Mouse (Mus musculus) CH12.LX (cell line): ENCODE measurements around the gene Trip12. TPM values are rescaled to one million over a fixed set of nuclear protein-coding genes. Genes with fewer than 3 reads are reported as not detected.

Experiments used
- DNase-seq: peaks from one replicate; pipeline ENCODE4 v3.0.0-alpha.2; 2013; ENCODE audit errors: extremely low read depth
- H3K27ac ChIP-seq: 2 replicates; pipeline ENCODE4 v1.5.1; 2012; ENCODE audit warnings: low read depth, mild to moderate bottlenecking, control low read depth, moderate library complexity; ENCODE audit not compliant: insufficient read depth
- H3K27me3 ChIP-seq: replicated peaks from 2 replicates; pipeline ENCODE3; 2012; ENCODE audit warnings: inconsistent platforms
- H3K36me3 ChIP-seq, 2 experiments: replicated peaks in 1 of 2; 2 replicates each; pipeline versions ENCODE3 to v1.6.1; 2012; ENCODE audit warnings: inconsistent platforms in 1 of 2, low read length in 1 of 2, mild to moderate bottlenecking in 1 of 2, mixed read lengths in 1 of 2, moderate library complexity in 1 of 2; ENCODE audit not compliant: control insufficient read depth in 1 of 2, insufficient read depth in 1 of 2
- H3K4me1 ChIP-seq, 2 experiments: 2 replicates each; pipeline ENCODE4 v1.6.1; 2012; ENCODE audit warnings: inconsistent platforms in 1 of 2, moderate library complexity in 1 of 2; ENCODE audit not compliant: insufficient read depth in 2 of 2, control insufficient read depth in 1 of 2
- H3K4me2 ChIP-seq: 2 replicates; pipeline ENCODE4 v1.6.1; 2012; ENCODE audit warnings: low read depth, mild to moderate bottlenecking, control low read depth; ENCODE audit not compliant: poor library complexity, insufficient read depth, severe bottlenecking
- H3K4me3 ChIP-seq, 3 experiments: fragments of 150-350 bp in 1 of 3; sonication (generic) in 1 of 3; replicated peaks in 1 of 3; 2 replicates each; pipeline versions ENCODE3 to v1.5.1; 2011 to 2012; ENCODE audit warnings: low read depth in 2 of 3, low read length in 2 of 3, mild to moderate bottlenecking in 2 of 3, moderate library complexity in 2 of 3, control low read depth in 1 of 3, improper control_type of control experiment in 1 of 3, inconsistent platforms in 1 of 3, mixed read lengths in 1 of 3; ENCODE audit not compliant: poor library complexity in 1 of 3
- H3K79me2 ChIP-seq: replicated peaks from 2 replicates; pipeline ENCODE4 v1.6.1; 2012; ENCODE audit warnings: mild to moderate bottlenecking, moderate library complexity; ENCODE audit not compliant: control insufficient read depth, poor library complexity, insufficient read depth, severe bottlenecking; ENCODE audit errors: extremely low read depth
- H3K9ac ChIP-seq: 2 replicates; pipeline ENCODE4 v1.6.1; 2012; ENCODE audit warnings: low read depth, mild to moderate bottlenecking, control low read depth, moderate library complexity; ENCODE audit not compliant: insufficient read depth
- H3K9me3 ChIP-seq: replicated peaks from 2 replicates; pipeline ENCODE3; 2012; ENCODE audit warnings: low read length, inconsistent platforms, mixed read lengths
- BHLHE40 ChIP-seq: IDR thresholded peaks from 2 replicates; pipeline ENCODE4 v1.6.1; 2011; ENCODE audit warnings: mild to moderate bottlenecking, low read depth, low read length, improper control_type of control experiment
- CHD1 ChIP-seq: IDR thresholded peaks from 2 replicates; pipeline ENCODE4 v1.6.1; 2012; ENCODE audit warnings: low read depth, low read length, improper control_type of control experiment, inconsistent platforms
- CHD2 ChIP-seq: IDR thresholded peaks from 2 replicates; pipeline ENCODE4 v1.6.1; 2011; ENCODE audit warnings: low read length, improper control_type of control experiment
- CTCF ChIP-seq, 2 experiments: IDR thresholded peaks in 1 of 2; conservative IDR thresholded peaks in 1 of 2; 2 replicates each; pipeline ENCODE4 v1.5.1; 2011 to 2012; ENCODE audit warnings: low read depth in 2 of 2, low read length in 2 of 2, improper control_type of control experiment in 1 of 2, inconsistent platforms in 1 of 2, mild to moderate bottlenecking in 1 of 2, moderate library complexity in 1 of 2
- ELF1 ChIP-seq: IDR thresholded peaks from 2 replicates; pipeline ENCODE4 v1.6.1; 2014; ENCODE audit warnings: low read depth, mild to moderate bottlenecking, inconsistent platforms, low read length, improper control_type of control experiment
- EP300 ChIP-seq: IDR thresholded peaks from 2 replicates; pipeline ENCODE4 v1.6.1; 2011; ENCODE audit warnings: low read length, improper control_type of control experiment
- GABPA ChIP-seq: IDR thresholded peaks from 2 replicates; pipeline ENCODE4 v1.6.1; 2012; ENCODE audit warnings: low read depth, low read length, improper control_type of control experiment, inconsistent platforms; ENCODE audit not compliant: insufficient replicate concordance
- HCFC1 ChIP-seq: IDR thresholded peaks from 2 replicates; pipeline ENCODE4 v1.6.1; 2012; ENCODE audit warnings: low read depth, mild to moderate bottlenecking, inconsistent platforms, low read length, improper control_type of control experiment
- IRF4 ChIP-seq: IDR thresholded peaks from 2 replicates; pipeline ENCODE4 v1.6.1; 2014; ENCODE audit warnings: low read depth, mild to moderate bottlenecking, inconsistent platforms, low read length, improper control_type of control experiment
- JUN ChIP-seq: IDR thresholded peaks from 2 replicates; pipeline ENCODE4 v1.6.1; 2011; ENCODE audit warnings: low read depth, mild to moderate bottlenecking, low read length, improper control_type of control experiment, moderate library complexity; ENCODE audit not compliant: insufficient read depth
- KAT2A ChIP-seq: IDR thresholded peaks from 2 replicates; pipeline ENCODE4 v1.6.1; 2012; ENCODE audit warnings: low read length, improper control_type of control experiment, inconsistent platforms; ENCODE audit not compliant: insufficient replicate concordance
- MAFK ChIP-seq: IDR thresholded peaks from 2 replicates; pipeline ENCODE4 v1.6.1; 2011; ENCODE audit warnings: low read length, improper control_type of control experiment; ENCODE audit not compliant: insufficient replicate concordance
- MAX ChIP-seq: IDR thresholded peaks from 2 replicates; pipeline ENCODE4 v1.6.1; 2011; ENCODE audit warnings: low read length, improper control_type of control experiment
- MAZ ChIP-seq: IDR thresholded peaks from 2 replicates; pipeline ENCODE4 v1.6.1; 2012; ENCODE audit warnings: low read depth, mild to moderate bottlenecking, inconsistent platforms, low read length, improper control_type of control experiment, moderate library complexity
- MEF2A ChIP-seq: IDR thresholded peaks from 2 replicates; pipeline ENCODE4 v1.6.1; 2014; ENCODE audit warnings: low read depth, mild to moderate bottlenecking, inconsistent platforms, low read length, improper control_type of control experiment, borderline replicate concordance
- MXI1 ChIP-seq: IDR thresholded peaks from 2 replicates; pipeline ENCODE4 v1.6.1; 2011; ENCODE audit warnings: mild to moderate bottlenecking, low read depth, low read length, improper control_type of control experiment
- MYC ChIP-seq: IDR thresholded peaks from 2 replicates; pipeline ENCODE4 v1.6.1; 2011; ENCODE audit warnings: low read depth, mild to moderate bottlenecking, improper control_type of control experiment, low read length
- PAX5 ChIP-seq: IDR thresholded peaks from 2 replicates; pipeline ENCODE4 v1.6.1; 2012; ENCODE audit warnings: low read length, inconsistent platforms, mixed read lengths
- POLR2AphosphoS2 ChIP-seq: IDR thresholded peaks from 2 replicates; pipeline ENCODE4 v1.6.1; 2011; ENCODE audit warnings: low read depth, low read length, improper control_type of control experiment
- RCOR1 ChIP-seq: conservative IDR thresholded peaks from 2 replicates; pipeline ENCODE4 v1.6.1; 2012; ENCODE audit warnings: low read depth, mild to moderate bottlenecking, inconsistent platforms, low read length, improper control_type of control experiment
- TCF12 ChIP-seq: IDR thresholded peaks from 2 replicates; pipeline ENCODE4 v1.6.1; 2014; ENCODE audit warnings: low read depth, mild to moderate bottlenecking, inconsistent platforms, low read length, improper control_type of control experiment
- USF1 ChIP-seq: IDR thresholded peaks from 2 replicates; pipeline ENCODE4 v1.6.1; 2014; ENCODE audit warnings: low read depth, mild to moderate bottlenecking, inconsistent platforms, low read length, improper control_type of control experiment
- ZKSCAN1 ChIP-seq: IDR thresholded peaks from 2 replicates; pipeline ENCODE4 v1.6.1; 2012; ENCODE audit warnings: low read depth, inconsistent platforms, low read length, improper control_type of control experiment, borderline replicate concordance
- ZNF384 ChIP-seq: IDR thresholded peaks from 2 replicates; pipeline ENCODE4 v1.6.1; 2012; ENCODE audit warnings: low read depth, low read length, improper control_type of control experiment, inconsistent platforms
- dilution Hi-C: fragments of 300-500 bp; cut with MboI; formaldehyde crosslinking; loops from 2 replicates; pipeline ENCODE4 v1.14.3; 2020; ENCODE audit warnings: low sequenced_read_pairs; ENCODE audit not compliant: extremely low pct_unique_long_range_greater_than_20kb, extremely low pct_ligation_motif_present
- in situ Hi-C: fragments of 300-500 bp; cut with MboI; formaldehyde crosslinking; loops from 3 replicates; pipeline ENCODE4 v1.14.3; 2019; ENCODE audit warnings: low sequenced_read_pairs, low pct_ligation_motif_present, low pct_unique_long_range_greater_than_20kb, mixed read lengths
- polyA plus RNA-seq: library from polyadenylated mRNA; unstranded; fragments of >175 nt; gene quantifications from 2 replicates; pipeline ENCODE4 v1.2.1, GENCODE M21; 2012; ENCODE audit warnings: low read depth; ENCODE audit not compliant: insufficient read length
- total RNA-seq, 2 experiments: library from RNA; depleted of rRNA; stranded (reverse); fragments of 300-350 nt in 1 of 2; fragments of >200 nt in 1 of 2; gene quantifications; 2 replicates each; pipeline ENCODE4 v1.2.3; 2012 to 2014

The Trip12 gene
- total and polyA plus RNA-seq, 3 experiments: 75.6 to 93.8 (median 90.2) TPM

- Histone ChIP-seq H3K4me1 (peaks cover 0 to 18% of the 10 kb centered on the region in 2 experiments; a peak in 2 of 4 replicates), H3K4me3 (no peak overlapping the region), H3K27me3 (no peaks in the 10 kb centered on the region), H3K79me2 (no peaks in the 10 kb centered on the region), H3K27ac (no peak overlapping the region), H3K4me2 (no peak overlapping the region), H3K9me3 (no peaks in the 10 kb centered on the region), H3K36me3 (no peaks in the 10 kb centered on the region), H3K9ac (no peak overlapping the region)
- dilution Hi-C loops: no loop called here
- in situ Hi-C loops: no loop called here
- TF ChIP-seq CTCF (conservative IDR thresholded peaks at IDR 0.05 in 1 of 2, IDR thresholded peaks at IDR 0.05 in 1 of 2; ENCODE audit: low read depth in 2 of 2, low read length in 2 of 2) (no peak), BHLHE40 (no peak), ELF1 (no peak), JUN (no peak), TCF12 (no peak), MXI1 (no peak), KAT2A (no peak), MEF2A (no peak), IRF4 (no peak), GABPA (no peak), PAX5 (no peak), MYC (no peak), RCOR1 (no peak)
- DNase-seq: no peak
These were observed 130.9 kb downstream of the Trip12 start for GRCm38 (mm10) chr1:84709406-84709805.

- TF ChIP-seq KAT2A (no peak), CHD1 (no peak), MAZ (no peak), ZKSCAN1 (no peak), EP300 (no peak), HCFC1 (no peak), IRF4 (no peak), MAFK (no peak), MAX (no peak), CHD2 (no peak), POLR2AphosphoS2 (no peak), ELF1 (no peak), USF1 (no peak), ZNF384 (no peak), GABPA (no peak), MEF2A (no peak)
- Histone ChIP-seq H3K9ac (no peak overlapping the region), H3K36me3 (no peaks in the 10 kb centered on the region), H3K27me3 (no peaks in the 10 kb centered on the region), H3K9me3 (peaks cover 6% of the 10 kb centered on the region), H3K27ac (no peak overlapping the region), H3K4me3 (no peak overlapping the region), H3K4me1 (no peaks in the 10 kb centered on the region), H3K79me2 (no peaks in the 10 kb centered on the region), H3K4me2 (no peak overlapping the region)
- in situ Hi-C loops: no loop called here
- DNase-seq: no peak
- dilution Hi-C loops: no loop called here
These were observed 140.1 kb downstream of the Trip12 start for GRCm38 (mm10) chr1:84700254-84700653.
